Mouse (Mus musculus) embryonic fibroblast, embryonic 13.5 days (primary cell): Measurements from ENCODE around the gene Vps13d.

Source experiments
- CTCF ChIP-seq: IDR thresholded peaks from 2 replicates; pipeline ENCODE4 v1.5.1; 2011; ENCODE audit warnings: mild to moderate bottlenecking, control low read depth, low read length, moderate library complexity, borderline replicate concordance; ENCODE audit not compliant: insufficient read depth
- POLR2A ChIP-seq: IDR thresholded peaks from 2 replicates; pipeline ENCODE4 v1.6.1; 2011; ENCODE audit warnings: low read depth, mild to moderate bottlenecking, control low read depth, low read length, moderate library complexity

- TF ChIP-seq CTCF (no peak), POLR2A (no peak)
These were observed 89.5 kb downstream of the Vps13d start for GRCm38 (mm10) chr4:145105319-145105718.
